Mouse (Mus musculus) olfactory bulb, adult 2 months (tissue): ENCODE results near the gene Pde6b. TPM values are rescaled to one million over a fixed set of nuclear protein-coding genes. Genes with fewer than 3 reads are reported as not detected.

ENCODE experiments used
- H3K27ac ChIP-seq: fragments of 200-500 bp; 2 replicates; pipeline ENCODE4 v1.5.1; 2012; ENCODE audit warnings: low read depth, low read length; ENCODE audit not compliant: insufficient read depth
- H3K4me1 ChIP-seq: fragments of 200-500 bp; 2 replicates; pipeline ENCODE4 v1.6.1; 2012; ENCODE audit warnings: low read length; ENCODE audit not compliant: control insufficient read depth, insufficient read depth
- H3K4me3 ChIP-seq: fragments of 200-500 bp; 2 replicates; pipeline ENCODE4 v1.5.1; 2012; ENCODE audit warnings: mild to moderate bottlenecking, low read depth, low read length, moderate library complexity; ENCODE audit not compliant: insufficient read depth
- CTCF ChIP-seq: fragments of 200-500 bp; IDR thresholded peaks from 2 replicates; pipeline ENCODE4 v1.5.1; 2012; ENCODE audit warnings: low read depth, mild to moderate bottlenecking, low read length, moderate library complexity; ENCODE audit not compliant: insufficient read depth
- POLR2A ChIP-seq: fragments of 200-500 bp; IDR thresholded peaks from 2 replicates; pipeline ENCODE4 v1.6.1; 2012; ENCODE audit warnings: mild to moderate bottlenecking, low read depth, low read length, moderate library complexity; ENCODE audit not compliant: insufficient read depth
- WGBS: fragments of 180-500 bp; shearing (Covaris S2); methylation state at CpG from one replicate; pipeline ENCODE4 v1.1.7; 2018; 5-methylcytosine and 5-hydroxymethylcytosine counted together
- polyA plus RNA-seq: library from polyadenylated mRNA; stranded (reverse); fragments of >200 nt; gene quantifications from 2 replicates; pipeline ENCODE4 v1.2.4, GENCODE M21; 2012; ENCODE audit warnings: low replicate concordance; ENCODE audit not compliant: missing spikeins, insufficient read depth, insufficient read length

The Pde6b gene
- not detected in 2 replicates for polyA plus RNA-seq

DNA sequence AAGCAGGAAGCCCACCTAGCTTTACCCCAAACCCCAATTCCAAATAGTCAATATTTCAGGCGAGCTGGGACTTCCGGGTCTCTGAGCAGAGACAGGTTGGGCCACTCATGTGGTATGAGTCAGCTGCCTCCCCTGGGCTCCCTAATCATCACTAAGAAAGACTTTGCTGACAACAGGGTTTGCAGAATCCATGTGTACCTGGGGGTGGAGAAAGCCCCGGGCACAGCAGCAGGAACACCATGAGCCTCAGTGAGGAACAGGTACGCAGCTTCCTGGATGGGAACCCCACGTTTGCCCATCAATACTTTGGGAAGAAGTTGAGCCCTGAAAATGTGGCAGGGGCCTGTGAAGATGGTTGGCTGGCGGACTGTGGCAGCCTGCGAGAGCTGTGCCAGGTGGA is at the start of gene Pde6b:
TSS of gene Pde6b (plus strand) at position 191 of the 400 bp plus-strand sequence.
- WGBS, result 79% methylated on average over 7 of the region's 7 CpGs
- TF ChIP-seq POLR2A (no peak), CTCF (no peak)
- Histone ChIP-seq H3K4me1 (peaks cover 5% of the 10 kb centered on the region), H3K4me3 (no peak within 1 kb of the TSS), H3K27ac (peak within 1 kb of the TSS; percentile 63; the same call in 1 of the 2 replicates)

DNA sequence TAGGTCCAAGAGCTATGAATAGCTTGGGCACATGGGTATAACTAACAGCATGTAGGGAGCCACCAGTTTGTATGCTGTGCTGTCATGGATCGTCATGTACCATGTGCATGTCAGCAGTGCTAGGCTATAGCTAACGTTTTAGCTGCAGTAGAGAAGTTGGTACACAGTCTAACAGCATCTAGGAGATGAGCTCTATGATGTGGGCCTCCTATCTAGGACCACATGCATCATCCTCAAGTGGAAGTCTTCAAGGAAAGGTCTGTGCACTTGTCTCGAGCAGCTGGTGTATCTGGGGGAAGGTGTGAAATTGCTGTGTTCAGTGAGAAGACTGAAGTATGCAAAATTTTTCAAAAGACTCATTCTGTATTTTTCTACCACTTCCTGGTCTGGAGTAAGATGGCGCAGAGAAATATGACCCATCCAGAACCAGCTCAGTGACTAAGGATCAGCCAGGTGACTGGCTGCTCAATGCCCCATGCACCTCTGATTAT is 44.5 kb upstream of the Pde6b start:
- H3K4me1 ChIP-seq, result no peaks in the 10 kb centered on the region
- H3K4me3 ChIP-seq, result no peak overlapping the region
- TF ChIP-seq POLR2A (no peak), CTCF (no peak)
- WGBS, result 93% methylated on average over 4 of the region's 4 CpGs
- no peak overlapping the region for H3K27ac ChIP-seq

DNA sequence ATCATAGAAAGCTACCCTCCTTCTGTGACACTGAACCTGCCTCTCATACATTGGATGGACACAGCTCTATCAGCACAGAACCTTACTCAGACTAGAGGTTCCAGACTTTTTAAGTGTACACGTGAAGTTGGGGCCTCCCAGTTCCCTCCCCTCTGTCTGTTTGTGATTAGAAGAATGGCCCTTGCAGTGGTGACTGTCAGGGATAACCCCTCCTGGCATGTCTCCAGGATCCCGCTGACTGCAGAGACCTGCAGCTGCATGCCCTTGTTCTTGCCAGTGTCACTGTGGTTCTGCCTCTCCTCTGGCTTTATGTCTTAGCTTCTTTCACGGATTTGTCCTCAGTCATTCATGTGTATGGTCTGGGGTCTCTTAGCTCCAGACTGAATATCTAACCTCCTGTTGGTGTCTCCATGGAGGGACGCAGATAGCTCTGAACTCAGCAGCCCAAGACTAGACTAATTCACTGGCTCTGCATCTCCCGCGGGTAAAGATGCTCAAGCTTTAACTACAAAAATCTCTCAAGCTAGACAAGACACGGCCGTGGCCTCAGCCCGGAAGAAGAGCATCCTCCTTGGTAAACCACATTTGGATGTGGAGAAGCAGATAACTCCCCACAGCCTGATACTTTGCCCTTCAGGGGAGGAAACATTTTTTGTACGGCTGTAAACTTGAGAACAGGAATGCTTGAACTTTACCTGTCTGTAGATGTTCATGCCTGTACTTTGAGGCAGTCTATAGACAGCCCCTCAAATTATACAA is 42.7 kb upstream of the Pde6b start:
- no peak overlapping the region for H3K27ac ChIP-seq
- H3K4me3 ChIP-seq, result no peak overlapping the region
- TF ChIP-seq POLR2A (no peak), CTCF (no peak)
- 80% methylated on average over 10 of the region's 10 CpGs for WGBS
- H3K4me1 ChIP-seq, result no peaks in the 10 kb centered on the region

DNA sequence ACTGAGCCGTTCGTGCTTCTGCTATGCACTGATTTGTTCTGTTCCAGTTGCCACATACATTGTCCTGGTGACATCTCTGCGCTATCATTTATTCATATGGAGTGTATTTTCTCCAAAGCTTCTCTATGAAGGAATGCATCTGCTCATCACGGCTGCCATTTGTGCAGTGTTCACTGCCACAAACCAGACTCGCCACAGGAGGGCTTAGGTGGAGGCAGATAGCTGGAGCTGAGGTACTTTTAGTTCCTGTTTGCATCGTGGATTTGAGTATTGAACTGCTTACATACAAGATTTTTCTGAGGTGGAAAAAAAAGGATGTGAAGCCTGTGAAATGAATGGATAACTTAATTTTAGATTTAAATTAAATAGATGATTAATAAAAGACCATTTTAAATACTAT is 40.3 kb upstream of the Pde6b start:
- WGBS, result 73% methylated on average over 6 of the region's 6 CpGs
- Histone ChIP-seq H3K27ac (no peak overlapping the region), H3K4me1 (no peaks in the 10 kb centered on the region), H3K4me3 (no peak overlapping the region)
- TF ChIP-seq POLR2A, result no peak
- no peak for TF ChIP-seq CTCF

DNA sequence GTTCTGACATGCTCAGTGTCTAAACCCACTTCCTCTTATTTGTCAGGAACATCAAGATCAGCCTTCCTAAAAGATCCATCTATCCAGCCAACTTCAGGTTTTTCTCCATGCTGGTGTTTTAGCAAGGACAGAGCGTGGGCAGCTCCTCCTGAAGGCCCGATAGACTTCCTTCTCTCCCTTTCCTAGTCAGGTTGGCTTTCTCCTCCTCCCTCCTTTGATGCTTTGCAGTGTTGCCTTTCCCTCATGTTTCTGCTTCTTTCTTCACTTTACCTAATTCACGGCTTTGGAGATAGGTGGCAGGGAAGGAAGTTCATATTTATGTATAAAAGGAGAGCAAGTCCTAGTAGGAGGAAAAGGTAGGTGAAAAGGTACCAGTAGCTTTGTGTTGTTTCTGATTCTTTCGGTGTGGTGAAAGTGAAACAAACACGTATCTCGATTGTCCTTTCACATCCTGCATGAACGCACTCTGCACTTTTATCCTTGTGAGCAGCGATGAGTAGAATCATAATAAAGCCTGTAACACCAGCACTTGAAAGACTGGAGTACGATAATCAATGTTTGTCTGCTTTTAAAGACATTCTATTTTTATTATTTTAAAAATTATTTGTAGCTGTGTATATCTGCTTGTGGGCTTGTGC is 38.6 kb upstream of the Pde6b start:
- H3K27ac ChIP-seq, result no peak overlapping the region
- 93% methylated on average over 9 of the region's 9 CpGs for WGBS
- no peaks in the 10 kb centered on the region for H3K4me1 ChIP-seq
- no peak for TF ChIP-seq CTCF
- no peak for TF ChIP-seq POLR2A
- H3K4me3 ChIP-seq, result no peak overlapping the region

DNA sequence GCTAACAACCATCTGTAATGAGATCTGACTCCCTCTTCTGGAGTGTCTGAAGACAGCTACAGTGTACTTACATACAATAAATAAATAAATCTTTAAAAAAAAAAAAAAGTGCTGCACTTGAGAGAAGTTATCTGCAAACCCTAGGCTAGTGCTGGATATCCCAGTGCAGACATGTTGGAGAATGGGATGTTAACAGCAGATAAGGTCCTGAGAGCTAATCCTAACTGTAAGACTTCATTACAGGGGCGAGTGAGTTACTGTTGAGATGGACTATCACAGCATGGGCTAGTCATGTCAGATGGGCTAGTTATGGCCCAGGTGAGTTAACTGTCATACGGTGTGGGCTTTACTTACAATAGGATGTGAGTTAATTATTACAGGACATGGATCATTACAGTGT is 34.1 kb upstream of the Pde6b start:
- H3K4me1 ChIP-seq, result no peaks in the 10 kb centered on the region
- WGBS, result 85% methylated on average over 2 of the region's 2 CpGs
- no peak overlapping the region for H3K27ac ChIP-seq
- H3K4me3 ChIP-seq, result no peak overlapping the region
- TF ChIP-seq POLR2A, result no peak
- no peak for TF ChIP-seq CTCF

DNA sequence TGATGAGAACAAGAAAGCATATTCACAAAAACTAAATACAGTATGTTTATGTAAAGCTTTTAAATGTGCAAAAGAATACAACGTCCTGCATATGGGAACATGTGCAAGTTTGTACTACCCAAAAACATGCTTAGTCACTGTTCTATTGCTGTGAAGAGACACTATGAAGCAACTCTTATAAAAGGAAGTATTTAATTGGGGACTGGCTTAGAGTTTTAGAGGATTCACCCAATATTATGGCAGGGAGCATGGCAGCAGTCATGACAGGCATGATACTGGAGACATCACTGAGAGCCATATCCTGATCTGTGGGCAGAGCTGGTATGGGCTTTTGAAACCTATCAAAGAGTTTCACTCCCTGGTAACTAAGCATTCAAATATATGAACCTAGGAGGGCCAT is 30.3 kb upstream of the Pde6b start:
- H3K27ac ChIP-seq, result no peak overlapping the region
- WGBS, result 77% methylated on average over 1 of the region's 1 CpGs
- no peak overlapping the region for H3K4me3 ChIP-seq
- TF ChIP-seq POLR2A (no peak), CTCF (no peak)
- H3K4me1 ChIP-seq, result peaks cover 5% of the 10 kb centered on the region; the same call in 1 of the 2 replicates

DNA sequence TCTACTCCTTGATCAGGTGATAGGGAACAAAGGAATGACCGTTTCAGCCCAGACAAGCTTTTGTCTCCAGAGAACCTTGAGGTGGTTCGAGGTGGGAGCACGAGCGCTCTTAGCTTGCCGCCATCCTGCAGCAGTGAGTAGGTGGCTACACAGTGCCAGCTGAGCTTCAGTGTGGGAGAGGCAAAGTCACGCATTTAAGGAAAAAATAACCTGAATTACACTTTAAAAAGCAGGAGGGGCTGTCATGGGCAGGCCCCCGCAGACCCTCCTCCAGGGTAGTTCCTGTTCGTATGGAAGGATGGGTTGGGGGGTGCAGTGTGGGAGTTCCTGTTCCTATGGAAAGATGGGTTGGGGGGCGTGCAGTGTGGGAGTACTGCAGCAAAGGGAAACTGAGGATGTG is 28.7 kb upstream of the Pde6b start:
- Histone ChIP-seq H3K27ac (peak overlapping the region; percentile 56; the same call in 1 of the 2 replicates), H3K4me3 (no peak overlapping the region), H3K4me1 (peaks cover 5% of the 10 kb centered on the region; the same call in 1 of the 2 replicates)
- 50% methylated on average over 9 of the region's 9 CpGs for WGBS
- no peak for TF ChIP-seq CTCF

DNA sequence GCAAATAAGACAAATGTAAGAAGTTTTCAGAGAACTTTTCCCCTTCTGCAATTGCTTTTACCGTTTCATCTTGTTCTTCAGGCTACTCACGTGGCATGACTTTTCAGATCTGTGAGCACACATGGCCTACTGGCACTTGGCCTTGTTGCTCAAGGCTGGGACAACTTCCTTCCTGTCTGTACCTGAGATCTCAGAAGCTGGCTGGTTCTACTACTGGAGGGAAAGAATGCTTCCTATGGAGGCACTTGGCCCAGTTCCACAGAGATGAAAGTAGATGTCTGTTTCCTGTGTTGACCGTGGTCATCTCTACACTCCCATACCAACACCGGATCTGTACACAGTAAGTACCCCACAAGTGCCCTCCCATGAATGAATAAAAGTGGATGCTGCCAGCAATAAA is 28.0 kb upstream of the Pde6b start:
- Histone ChIP-seq H3K4me3 (no peak overlapping the region), H3K27ac (no peak overlapping the region), H3K4me1 (peaks cover 11% of the 10 kb centered on the region)
- TF ChIP-seq POLR2A (no peak), CTCF (no peak)
- WGBS, result 82% methylated on average over 4 of the region's 4 CpGs

DNA sequence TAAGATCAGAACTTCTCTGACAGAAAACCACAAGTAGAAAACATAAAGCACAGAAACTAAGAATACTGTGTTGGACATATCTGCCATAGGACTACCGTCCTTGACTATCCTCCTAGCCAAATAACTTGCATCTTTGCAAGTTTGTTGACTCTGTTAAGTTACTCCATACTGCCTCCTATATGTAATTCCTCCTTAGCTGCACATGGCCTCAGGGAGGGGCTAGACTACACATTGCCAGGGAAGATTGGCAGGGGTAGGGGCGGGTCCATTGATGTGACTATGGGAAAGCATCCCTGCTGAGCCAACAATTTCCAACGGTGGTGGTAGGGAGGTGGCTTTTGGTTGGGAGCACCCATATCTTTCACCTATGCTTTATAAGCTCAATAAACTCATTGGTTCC is 25.9 kb upstream of the Pde6b start:
- Histone ChIP-seq H3K4me3 (no peak overlapping the region), H3K4me1 (peaks cover 13% of the 10 kb centered on the region), H3K27ac (no peak overlapping the region)
- TF ChIP-seq POLR2A, result no peak
- no peak for TF ChIP-seq CTCF
- WGBS, result 26% methylated on average over 3 of the region's 3 CpGs
